Mouse (Mus musculus) inflammation-experienced regulatory T-cells, adult 6 months (primary cell): ENCODE data around the gene Impdh1. TPM values are rescaled to one million over a fixed set of nuclear protein-coding genes. Genes with fewer than 3 reads are reported as not detected.

Source experiments
- ATAC-seq: one replicate; pipeline ENCODE4 v1.8.0; 2017
- polyA plus RNA-seq, 3 experiments: library from polyadenylated mRNA; unstranded; fragments of 100-300 nt; shearing (Covaris generic); gene quantifications; one replicate each; pipeline ENCODE4 v1.2.1; 2017

Gene Impdh1
- polyA plus RNA-seq, 3 experiments from 2014 or later: 10.7 to 21.0 (median 14.8) TPM

- peak; percentile 61 for ATAC-seq
These were observed 4.2 kb downstream of the Impdh1 start for GRCm38 (mm10) chr6:29211806-29212492.

- no peak for ATAC-seq
These were observed 5.0 kb downstream of the Impdh1 start for GRCm38 (mm10) chr6:29211146-29211545.

- ATAC-seq: no peak
These were observed 5.8 kb downstream of the Impdh1 start for GRCm38 (mm10) chr6:29210231-29210936.

GRCm38 (mm10) chr6:29208178-29208577, 8.0 kb downstream of the Impdh1 start:
- ATAC-seq: no peak

GRCm38 (mm10) chr6:29207017-29207416, 9.1 kb downstream of the Impdh1 start:
- no peak for ATAC-seq

- no peak for ATAC-seq
These were observed 10.2 kb downstream of the Impdh1 start for GRCm38 (mm10) chr6:29206006-29206405.

GRCm38 (mm10) chr6:29204932-29205614, 11.1 kb downstream of the Impdh1 start:
- peak; percentile 64 for ATAC-seq

GRCm38 (mm10) chr6:29203861-29204585, 12.1 kb downstream of the Impdh1 start:
- ATAC-seq: no peak

GRCm38 (mm10) chr6:29203096-29203495, 13.1 kb downstream of the Impdh1 start:
- no peak for ATAC-seq

- ATAC-seq: no peak
These were observed 14.2 kb downstream of the Impdh1 start for GRCm38 (mm10) chr6:29201988-29202387.

GRCm38 (mm10) chr6:29201341-29201740, 14.8 kb downstream of the Impdh1 start:
- ATAC-seq: no peak

GRCm38 (mm10) chr6:29200496-29200895, 15.7 kb downstream of the Impdh1 start:
- no peak for ATAC-seq

GRCm38 (mm10) chr6:29199223-29199855, 16.8 kb downstream of the Impdh1 start:
- no peak for ATAC-seq

- ATAC-seq: peak; percentile 93
These were observed 17.6 kb downstream of the Impdh1 start for GRCm38 (mm10) chr6:29198309-29199222.

GRCm38 (mm10) chr6:29195846-29196698, 20.1 kb downstream of the Impdh1 start:
- ATAC-seq: no peak

GRCm38 (mm10) chr6:29195146-29195545, 21.0 kb downstream of the Impdh1 start:
- no peak for ATAC-seq

GRCm38 (mm10) chr6:29193961-29194750, 22.0 kb downstream of the Impdh1 start:
- no peak for ATAC-seq

GRCm38 (mm10) chr6:29187936-29188335, 28.2 kb downstream of the Impdh1 start:
- ATAC-seq: no peak

- no peak for ATAC-seq
These were observed 36.3 kb downstream of the Impdh1 start for GRCm38 (mm10) chr6:29179843-29180242.
